Mouse (Mus musculus) lung, embryonic 14.5 days (tissue): ENCODE measurements at regions not wholly inside any gene's neighbourhood (a gene's known extent, or its start where the extent isn't known, plus 50 kb on each side); places are given as distances from the start of the nearest gene placed in this dataset.

Experiments
- ATAC-seq: fragments of 200-750 bp; cut with Nextera tagmentation; 2 replicates; pipeline ENCODE4 v1.8.0; 2017; ENCODE audit warnings: mild to moderate bottlenecking, moderate TSS enrichment, moderate library complexity; ENCODE audit not compliant: insufficient read depth
- DNase-seq: peaks from one replicate; pipeline ENCODE4 v3.0.0-alpha.2; 2015
- H3K27ac ChIP-seq: fragments of 300-500 bp; sonication (generic); 2 replicates; pipeline ENCODE4 v1.5.1; 2014; ENCODE audit warnings: low read depth, mild to moderate bottlenecking, moderate library complexity
- H3K27me3 ChIP-seq: fragments of 300-500 bp; sonication (generic); 2 replicates; pipeline ENCODE4 v1.6.1; 2014; ENCODE audit warnings: low read length, control low read depth; ENCODE audit not compliant: insufficient read depth
- H3K36me3 ChIP-seq: fragments of 300-500 bp; sonication (generic); 2 replicates; pipeline ENCODE4 v1.6.1; 2014; ENCODE audit warnings: control low read depth; ENCODE audit not compliant: insufficient read depth
- H3K4me1 ChIP-seq: fragments of 300-500 bp; sonication (generic); 2 replicates; pipeline ENCODE4 v1.6.1; 2014; ENCODE audit warnings: antibody characterized with exemption, control low read depth; ENCODE audit not compliant: insufficient read depth
- H3K4me2 ChIP-seq: fragments of 300-500 bp; sonication (generic); 2 replicates; pipeline ENCODE4 v1.6.1; 2014; ENCODE audit warnings: mild to moderate bottlenecking
- H3K4me3 ChIP-seq: fragments of 300-500 bp; sonication (generic); 2 replicates; pipeline ENCODE4 v1.5.1; 2014; ENCODE audit warnings: low read depth, low read length
- H3K9ac ChIP-seq: fragments of 300-500 bp; sonication (generic); 2 replicates; pipeline ENCODE4 v1.6.1; 2014
- H3K9me3 ChIP-seq: fragments of 300-500 bp; sonication (generic); 2 replicates; pipeline ENCODE4 v1.6.1; 2016; ENCODE audit warnings: low read depth, low read length, control low read depth
- CTCF ChIP-seq: IDR thresholded peaks from 2 replicates; pipeline ENCODE4 v1.5.1; 2016; ENCODE audit warnings: antibody characterized with exemption, low read depth
- WGBS: fragments of 180-500 bp; shearing (Covaris S2); extraction: QIAGEN DNeasy Blood & Tissue Kit; methylation state at CpG from one replicate; pipeline ENCODE4 v1.1.7; 2014; 5-methylcytosine and 5-hydroxymethylcytosine counted together

DNA sequence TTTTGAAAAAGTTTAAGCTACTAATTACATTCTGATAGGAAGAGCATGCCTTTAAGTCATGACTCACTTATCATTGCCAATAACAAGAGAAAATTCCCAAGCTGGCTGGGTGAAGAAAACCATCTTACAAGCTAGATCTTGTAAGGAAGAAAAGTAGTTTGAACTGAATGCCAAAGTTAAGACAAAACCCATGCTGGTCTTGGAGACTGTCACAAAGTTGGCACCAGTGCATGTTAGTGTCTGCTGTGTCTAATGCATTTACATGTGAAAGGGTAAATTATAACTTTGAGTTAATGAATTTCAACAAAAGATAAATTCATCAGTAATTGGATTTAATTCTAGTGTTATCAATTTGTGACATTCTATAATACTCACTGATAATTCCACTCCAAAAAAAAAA lies 533.6 kb upstream of the Fam241a start:
- ATAC-seq: no peak
- no peak overlapping the region for H3K4me3 ChIP-seq

DNA sequence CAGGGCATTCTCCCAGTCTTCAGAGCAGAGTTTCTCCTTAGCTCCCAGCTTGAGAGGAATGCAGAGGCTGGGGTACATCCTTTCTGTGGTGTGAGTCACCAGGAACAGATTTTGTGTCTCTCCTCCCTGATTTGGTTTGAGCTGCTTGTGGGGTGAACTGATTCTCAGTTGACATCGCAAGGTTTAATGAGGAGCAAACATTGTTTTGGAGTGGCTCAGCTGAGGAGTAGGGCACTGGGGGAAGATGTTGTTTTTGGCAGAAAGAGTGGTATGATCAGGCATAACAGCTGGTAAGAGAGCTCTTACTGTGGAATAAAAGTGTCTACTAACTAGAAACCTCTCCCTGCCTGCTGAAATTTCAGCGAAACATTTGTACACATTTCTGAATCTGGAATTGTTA lies 519.4 kb upstream of the Fam241a start:
- no peak for TF ChIP-seq CTCF
- Histone ChIP-seq H3K4me1 (no peaks in the 10 kb centered on the region), H3K9ac (no peak overlapping the region), H3K27me3 (no peaks in the 10 kb centered on the region), H3K4me3 (no peak overlapping the region), H3K4me2 (no peak overlapping the region), H3K27ac (no peak overlapping the region), H3K9me3 (no peaks in the 10 kb centered on the region), H3K36me3 (no peaks in the 10 kb centered on the region)
- peak; percentile 24; the same call in 1 of the 2 replicates for ATAC-seq
- peak; percentile 15 for DNase-seq
- WGBS: 46% methylated on average over 2 of the region's 2 CpGs

More for the DNA sequence above, 533.6 kb upstream of the Fam241a start:
- H3K4me2 ChIP-seq: no peak overlapping the region
- TF ChIP-seq CTCF: no peak
- no peak overlapping the region for H3K27ac ChIP-seq
- H3K27me3 ChIP-seq: no peaks in the 10 kb centered on the region
- no peak for DNase-seq
- H3K9ac ChIP-seq: no peak overlapping the region
- H3K36me3 ChIP-seq: no peaks in the 10 kb centered on the region
- H3K9me3 ChIP-seq: no peaks in the 10 kb centered on the region
- H3K4me1 ChIP-seq: no peaks in the 10 kb centered on the region

DNA sequence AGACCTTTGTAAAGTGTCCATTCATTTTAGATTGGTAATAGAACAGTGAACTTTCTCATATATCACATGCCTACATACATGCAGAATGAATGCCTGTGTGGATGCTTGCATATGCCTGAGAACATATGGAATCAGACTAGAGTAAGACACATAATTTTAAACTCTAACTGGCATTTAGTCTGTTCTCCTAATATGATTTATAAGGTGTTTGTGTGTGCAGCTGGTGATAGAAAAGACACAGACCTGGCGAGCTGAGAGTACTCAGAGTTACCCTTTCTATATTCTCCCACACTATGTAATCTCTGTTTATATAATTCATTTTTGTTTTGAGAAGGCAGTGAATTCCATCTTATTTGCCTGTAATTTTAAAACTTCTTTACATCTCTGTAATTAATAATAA lies 517.4 kb upstream of the Fam241a start:
- TF ChIP-seq CTCF: no peak
- Histone ChIP-seq H3K4me1 (no peaks in the 10 kb centered on the region), H3K4me3 (no peak overlapping the region), H3K27ac (no peak overlapping the region), H3K9me3 (no peaks in the 10 kb centered on the region), H3K9ac (no peak overlapping the region), H3K4me2 (no peak overlapping the region), H3K36me3 (no peaks in the 10 kb centered on the region), H3K27me3 (no peaks in the 10 kb centered on the region)
- peak; percentile 53 for DNase-seq
- peak; percentile 75; the same call in 1 of the 2 replicates for ATAC-seq
- 32% methylated on average over 1 of the region's 1 CpGs for whole genome bisulfite sequencing

DNA sequence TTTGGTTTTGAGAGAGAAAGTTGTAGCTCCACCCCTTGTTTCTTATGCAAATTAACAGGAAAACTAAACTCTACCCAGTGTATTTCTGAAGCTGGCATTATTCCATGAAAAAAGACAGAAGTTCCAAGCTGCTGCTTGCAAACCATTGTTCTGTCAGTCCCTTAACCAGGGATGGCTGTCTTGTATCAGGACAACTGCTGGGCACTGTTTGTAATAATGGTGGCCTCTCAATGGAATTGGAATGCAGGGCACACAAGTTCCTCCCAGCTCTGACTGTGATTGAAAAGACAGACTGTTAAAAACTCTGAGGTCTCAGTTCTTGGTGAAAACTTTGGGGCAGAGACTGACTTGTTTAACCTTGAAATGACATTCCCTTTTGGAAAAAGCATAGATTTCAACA lies 516.0 kb upstream of the Fam241a start:
- DNase-seq (peak; percentile 5), ATAC-seq (no peak)
- H3K9me3 ChIP-seq: no peaks in the 10 kb centered on the region
- H3K27ac ChIP-seq: no peak overlapping the region
- H3K36me3 ChIP-seq: no peaks in the 10 kb centered on the region
- no peak overlapping the region for H3K4me2 ChIP-seq
- H3K4me1 ChIP-seq: no peaks in the 10 kb centered on the region
- H3K4me3 ChIP-seq: no peak overlapping the region
- TF ChIP-seq CTCF: no peak
- no peak overlapping the region for H3K9ac ChIP-seq
- H3K27me3 ChIP-seq: no peaks in the 10 kb centered on the region

DNA sequence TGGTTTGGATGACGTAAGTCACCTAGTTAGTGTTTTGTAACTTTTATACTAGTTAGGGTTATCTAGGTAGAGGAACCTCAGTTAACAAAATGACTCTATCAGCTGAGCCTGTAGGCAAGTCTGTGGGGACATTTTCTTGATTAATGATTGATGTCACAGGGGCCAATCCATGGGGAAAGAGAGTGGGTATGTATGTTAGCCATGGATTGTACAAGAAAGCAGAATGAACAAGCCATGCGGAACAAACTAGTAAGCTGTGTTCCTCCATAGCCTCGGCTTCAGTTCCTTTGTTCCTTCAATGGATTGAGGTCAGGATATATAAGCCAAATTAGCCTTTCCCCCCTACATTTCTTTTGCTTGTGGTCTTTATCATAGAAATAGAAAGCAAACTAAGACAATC lies 498.7 kb upstream of the Fam241a start:
- Histone ChIP-seq H3K4me2 (no peak overlapping the region), H3K4me1 (no peaks in the 10 kb centered on the region), H3K27me3 (no peaks in the 10 kb centered on the region), H3K9me3 (no peaks in the 10 kb centered on the region), H3K9ac (no peak overlapping the region), H3K4me3 (no peak overlapping the region), H3K27ac (no peak overlapping the region), H3K36me3 (no peaks in the 10 kb centered on the region)
- no peak for DNase-seq
- no peak for ATAC-seq
- TF ChIP-seq CTCF: no peak
- WGBS: 91% methylated on average over 3 of the region's 3 CpGs

DNA sequence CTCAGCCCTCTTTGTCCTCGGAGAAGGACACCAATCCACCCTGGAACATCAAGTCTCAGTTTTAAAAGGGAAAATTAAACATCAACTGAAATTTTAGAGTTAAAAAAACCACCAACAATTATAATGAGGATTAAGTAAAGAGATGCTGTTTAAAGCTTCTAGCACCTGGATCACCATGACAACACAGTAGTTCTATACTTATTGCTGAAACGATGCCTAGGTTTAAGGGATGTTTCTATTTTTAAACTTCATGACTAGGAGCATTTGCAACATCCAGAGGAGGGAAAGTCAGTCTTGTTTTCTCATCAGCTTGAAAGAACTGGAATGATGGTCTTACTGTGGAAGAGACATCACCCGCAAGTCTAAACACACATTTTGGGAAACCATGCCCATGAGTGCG lies 484.5 kb upstream of the Fam241a start:
- Histone ChIP-seq H3K9ac (no peak overlapping the region), H3K27ac (no peak overlapping the region), H3K9me3 (no peaks in the 10 kb centered on the region), H3K4me1 (no peaks in the 10 kb centered on the region), H3K36me3 (no peaks in the 10 kb centered on the region), H3K4me3 (no peak overlapping the region), H3K27me3 (no peaks in the 10 kb centered on the region), H3K4me2 (no peak overlapping the region)
- no peak for ATAC-seq
- WGBS: 82% methylated on average over 4 of the region's 4 CpGs
- no peak for DNase-seq
- no peak for TF ChIP-seq CTCF

DNA sequence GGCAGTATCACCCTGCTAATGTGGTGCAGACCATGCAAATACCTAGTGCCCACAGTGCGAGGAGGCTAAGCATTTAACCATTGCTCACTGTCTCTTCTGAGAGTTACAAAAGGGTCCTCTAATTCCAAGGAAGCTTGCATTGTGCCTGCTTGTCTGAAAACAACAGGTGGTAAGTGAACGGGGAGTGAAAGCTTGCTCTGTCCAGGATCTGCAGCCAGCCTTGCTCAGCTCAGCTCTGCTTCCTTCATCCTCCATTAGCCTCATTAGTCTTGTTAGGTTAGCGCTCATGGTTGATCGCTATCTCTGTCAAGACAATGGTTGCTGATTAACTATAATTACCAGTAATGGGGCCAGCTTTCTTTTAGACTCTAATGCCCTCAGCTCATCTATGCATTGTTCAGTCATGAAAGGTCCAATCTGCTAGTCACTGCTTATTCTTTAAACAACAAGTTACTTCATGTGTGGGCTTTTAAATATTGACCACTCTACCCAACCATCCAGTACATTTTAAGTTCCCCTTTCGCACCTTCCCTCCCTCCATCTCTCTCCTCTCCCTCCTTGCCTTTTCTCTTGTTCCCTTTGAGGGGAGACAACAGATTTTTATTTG lies 473.5 kb upstream of the Fam241a start:
- Histone ChIP-seq H3K27ac (no peak overlapping the region), H3K36me3 (no peaks in the 10 kb centered on the region), H3K4me3 (no peak overlapping the region), H3K4me2 (no peak overlapping the region), H3K4me1 (no peaks in the 10 kb centered on the region), H3K27me3 (no peaks in the 10 kb centered on the region), H3K9me3 (no peaks in the 10 kb centered on the region), H3K9ac (no peak overlapping the region)
- 46% methylated on average over 5 of the region's 5 CpGs for WGBS
- DNase-seq: no peak
- no peak for ATAC-seq
- TF ChIP-seq CTCF: no peak

DNA sequence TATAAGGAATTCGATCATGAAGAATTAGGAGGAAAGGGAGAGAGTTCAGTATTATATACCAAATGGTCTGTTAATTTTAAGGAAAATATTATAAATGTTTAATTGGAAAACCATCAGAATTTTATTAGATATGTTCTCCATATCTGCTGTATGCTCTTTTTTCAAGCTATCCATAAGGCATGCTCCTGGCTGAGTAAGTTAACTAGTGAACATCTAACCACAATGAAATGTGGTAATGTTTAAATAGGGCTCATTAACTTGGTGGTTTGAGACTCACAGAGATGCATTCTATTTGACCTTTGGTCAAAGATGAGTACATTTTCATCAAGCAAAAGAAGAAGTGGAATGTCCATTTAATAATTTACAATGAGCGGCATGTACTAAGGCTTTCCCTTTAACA lies 466.2 kb upstream of the Fam241a start:
- Histone ChIP-seq H3K9me3 (no peaks in the 10 kb centered on the region), H3K27me3 (no peaks in the 10 kb centered on the region), H3K36me3 (no peaks in the 10 kb centered on the region), H3K4me1 (no peaks in the 10 kb centered on the region), H3K27ac (no peak overlapping the region), H3K4me2 (no peak overlapping the region), H3K9ac (no peak overlapping the region), H3K4me3 (no peak overlapping the region)
- TF ChIP-seq CTCF: no peak
- no peak for DNase-seq
- ATAC-seq: no peak
- 82% methylated on average over 2 of the region's 2 CpGs for WGBS
